Comparison of ENCODE assay signal across 16 mouse cellular contexts in genomic region chr1:92004122-92004521, GRCm38 (mm10).
DNase-seq lines count a peak whose midpoint lies in the region.
"Had no signal": no experiment of that assay in that cellular context is flagged by ENCODE, and none has a peak within 500 bp of the region (broad histone marks: within the 10 kb centered on the region; RNA-seq: fewer than 3 reads in every experiment).

No protein-coding gene starts in this region.

- DNase-seq in CD4-positive helper T cell, adult 2 months (ENCODE audit: low read depth, low spot score), result peak; percentile 45
- DNase-seq in CD4-positive, CD25-positive, alpha-beta regulatory T cell, adult 2 months (ENCODE audit: low read depth, low spot score), result peak; percentile 42
- DNase-seq in R1 (ENCODE audit: low read depth, low spot score), result peak; percentile 50
- DNase-seq in induced T-regulatory cell, adult 2 months (ENCODE audit: low read depth), result peak; percentile 48
- DNase-seq in layer of hippocampus, adult 9-11 months, result no peak
- no peak for DNase-seq in urinary bladder, postnatal 36 days (ENCODE audit: low spot score in 2 of 2)
- DNase-seq in right cerebral cortex, postnatal 36 days (ENCODE audit: low spot score in 2 of 2), result no peak
- DNase-seq: adrenal gland, postnatal 10 days; adrenal gland, postnatal 36 days; cerebellum, adult 18-20 months; cerebellum, adult 9-10 months; cerebellum, postnatal 14 days; forebrain, postnatal 0 days; heart, adult 18-20 months; heart, postnatal 10 days; heart, postnatal 36 days had no signal

Comparison
In these comparisons a context has a peak if more than half of its experiments do, and no peak if none do; other contexts are left out.
1. DNase-seq: peak in CD4-positive helper T cell, adult 2 months (single experiment), CD4-positive, CD25-positive, alpha-beta regulatory T cell, adult 2 months (single experiment), R1 (single experiment) and induced T-regulatory cell, adult 2 months (single experiment); none in layer of hippocampus, adult 9-11 months (single experiment), urinary bladder, postnatal 36 days (0 of 2) and right cerebral cortex, postnatal 36 days (0 of 2).